Mouse (Mus musculus): ENCODE data around the gene Cop1. TPM values are rescaled to one million over a fixed set of nuclear protein-coding genes. Genes with fewer than 3 reads are reported as not detected.

Cop1 gene
- polyA plus RNA-seq, 1 experiment = 63.5 TPM

DNA sequence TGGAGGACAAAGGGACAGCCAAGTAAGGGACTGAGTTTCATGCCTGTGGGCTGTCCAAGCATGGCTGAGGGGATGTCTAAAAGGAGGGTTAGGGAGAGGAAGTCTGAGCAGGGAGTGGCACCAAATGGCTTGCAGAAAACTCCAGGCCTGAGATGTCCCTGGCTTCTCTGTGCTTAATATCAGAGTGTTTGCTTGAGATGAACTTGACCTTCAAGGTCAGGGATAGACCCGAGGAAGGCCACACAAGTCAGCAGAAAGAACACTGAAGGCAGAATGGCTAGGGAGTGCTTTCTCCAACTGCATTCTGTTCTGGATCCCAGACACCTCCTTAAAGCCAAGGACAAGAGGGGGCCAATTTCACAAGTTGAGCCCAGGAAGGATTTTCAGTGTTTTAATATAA lies 161.8 kb downstream of the Cop1 start:
- no peak overlapping the region for H3K4me3 ChIP-seq (replicated peaks; ENCODE audit: control insufficient read depth, low read depth, low read length)
- no peaks in the 10 kb centered on the region for H3K4me1 ChIP-seq (ENCODE audit: control insufficient read depth, insufficient read depth, low read length)
- WGBS = 56% methylated on average over 1 of the region's 1 CpGs
- TF ChIP-seq POLR2A (IDR thresholded peaks at IDR 0.05; ENCODE audit: borderline replicate concordance, control insufficient read depth, low read depth, low read length) (no peak), CTCF (IDR thresholded peaks at IDR 0.05; ENCODE audit: control insufficient read depth, insufficient read depth, low read length) (no peak)
- no peak overlapping the region for H3K27ac ChIP-seq (ENCODE audit: control insufficient read depth, insufficient read depth, low read depth, low read length, poor library complexity)

DNA sequence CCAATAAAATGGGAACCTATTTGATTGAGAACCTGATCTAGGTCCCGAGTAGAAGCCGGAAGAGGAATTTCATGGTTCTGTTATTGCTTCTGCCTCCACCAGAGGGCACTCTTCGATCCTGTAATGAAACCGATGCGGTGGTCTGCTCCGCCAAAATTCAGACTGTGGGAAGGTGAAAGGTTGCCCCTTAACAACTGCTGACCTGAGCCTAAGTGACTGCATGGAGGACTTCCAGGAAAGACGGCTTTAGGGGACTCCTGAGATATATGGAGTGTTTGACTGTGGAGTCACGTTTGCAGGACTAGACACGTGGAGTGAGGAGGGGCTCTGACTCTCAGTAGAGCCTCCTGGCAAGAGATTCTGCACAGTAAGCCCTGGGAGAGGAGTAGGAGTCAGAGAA lies 164.4 kb downstream of the Cop1 start:
- peak; percentile 44; the same call in 1 of the 2 replicates for TF ChIP-seq CTCF (IDR thresholded peaks at IDR 0.05; ENCODE audit: control insufficient read depth, insufficient read depth, low read length)
- TF ChIP-seq POLR2A (IDR thresholded peaks at IDR 0.05; ENCODE audit: borderline replicate concordance, control insufficient read depth, low read depth, low read length) = no peak
- WGBS = 9% methylated on average over 9 of the region's 9 CpGs
- no peaks in the 10 kb centered on the region for H3K4me1 ChIP-seq (ENCODE audit: control insufficient read depth, insufficient read depth, low read length)
- no peak overlapping the region for H3K27ac ChIP-seq (ENCODE audit: control insufficient read depth, insufficient read depth, low read depth, low read length, poor library complexity)
- no peak overlapping the region for H3K4me3 ChIP-seq (replicated peaks; ENCODE audit: control insufficient read depth, low read depth, low read length)
